Mouse (Mus musculus): ENCODE measurements around the gene Plxnb1. TPM values are rescaled to one million over a fixed set of nuclear protein-coding genes. Genes with fewer than 3 reads are reported as not detected.

Plxnb1 gene
- polyA plus RNA-seq, 1 experiment = 61.4 TPM

- DNase-seq = no peak
- no peaks in the 10 kb centered on the region for H3K4me1 ChIP-seq (ENCODE audit: control insufficient read depth, insufficient read depth, low read length)
- TF ChIP-seq CTCF (IDR thresholded peaks at IDR 0.05; ENCODE audit: insufficient read depth, low read length) (no peak), POLR2A (IDR thresholded peaks at IDR 0.05; ENCODE audit: borderline replicate concordance, extremely low read depth, low read depth, low read length) (no peak)
- no peak within 1 kb of the TSS for H3K4me3 ChIP-seq (replicated peaks; ENCODE audit: extremely low read depth, low read depth, low read length)
- 70% methylated on average over 3 of the region's 3 CpGs for WGBS
Observed at GRCm38 (mm10) chr9:109161941-109162340, 66.8 kb downstream of the Plxnb1 start, which contains the start of gene Fbxw21. Gene Fbxw21, minus strand, starts transcription at chr9:109162041.

- DNase-seq = no peak
- H3K4me3 ChIP-seq (replicated peaks; ENCODE audit: extremely low read depth, low read depth, low read length) = no peak overlapping the region
- no peaks in the 10 kb centered on the region for H3K4me1 ChIP-seq (ENCODE audit: control insufficient read depth, insufficient read depth, low read length)
- TF ChIP-seq POLR2A (IDR thresholded peaks at IDR 0.05; ENCODE audit: borderline replicate concordance, extremely low read depth, low read depth, low read length) = no peak
- no peak for TF ChIP-seq CTCF (IDR thresholded peaks at IDR 0.05; ENCODE audit: insufficient read depth, low read length)
Observed at GRCm38 (mm10) chr9:109167316-109167715, 72.1 kb downstream of the Plxnb1 start.

Other genes with a start within 250 kb of the Plxnb1 start
- 12.6 and 17.0 TPM in 2 replicates for gene Slc26a6, start 242.1 kb upstream of the Plxnb1 start, polyA plus RNA-seq (2012; rRNA removed)
- 0.17 and 0.26 TPM in 2 replicates for gene Tmem89, start 180.8 kb upstream of the Plxnb1 start, polyA plus RNA-seq (2012; rRNA removed)
- gene Uqcrc1, start 158.8 kb upstream of the Plxnb1 start, polyA plus RNA-seq (2012; rRNA removed) = 290 and 399 TPM in 2 replicates
- 7.1 and 12.2 TPM in 2 replicates for gene Col7a1, start 141.8 kb upstream of the Plxnb1 start, polyA plus RNA-seq (2012; rRNA removed)
- 1.0 and 2.3 TPM in 2 replicates for gene Ucn2, start 109.4 kb upstream of the Plxnb1 start, polyA plus RNA-seq (2012; rRNA removed)
- gene Pfkfb4, start 103.6 kb upstream of the Plxnb1 start, polyA plus RNA-seq (2012; rRNA removed) = 49.4 and 59.8 TPM in 2 replicates
- 918 and 1,083 TPM in 2 replicates for gene Shisa5, start 56.8 kb upstream of the Plxnb1 start, polyA plus RNA-seq (2012; rRNA removed)
- 83.7 and 86.9 TPM in 2 replicates for gene Trex1, start 35.7 kb upstream of the Plxnb1 start, polyA plus RNA-seq (2012; rRNA removed)
- 18.8 and 21.9 TPM in 2 replicates for gene Atrip, start 21.3 kb upstream of the Plxnb1 start, polyA plus RNA-seq (2012; rRNA removed)
- gene Ccdc51, start 12.9 kb upstream of the Plxnb1 start, polyA plus RNA-seq (2012; rRNA removed) = 3.5 and 3.7 TPM in 2 replicates
- gene Tma7, start 12.8 kb upstream of the Plxnb1 start, polyA plus RNA-seq (2012; rRNA removed) = 13.4 and 19.0 TPM in 2 replicates
- not detected in 2 replicates for gene Fbxw21, start 66.7 kb downstream of the Plxnb1 start, polyA plus RNA-seq (2012; rRNA removed)
- gene Fbxw13, start 100.6 kb downstream of the Plxnb1 start, polyA plus RNA-seq (2012; rRNA removed) = not detected in 2 replicates
- gene Fbxw20, start 139.4 kb downstream of the Plxnb1 start, polyA plus RNA-seq (2012; rRNA removed) = not detected in 2 replicates
- gene Fbxw14, start 192.3 kb downstream of the Plxnb1 start, polyA plus RNA-seq (2012; rRNA removed) = not detected in 2 replicates
- not detected in 2 replicates for gene Fbxw28, start 244.3 kb downstream of the Plxnb1 start, polyA plus RNA-seq (2012; rRNA removed)

Measured in lung, adult 2 months (tissue).